Mouse (Mus musculus) small intestine, adult 2 months (tissue): Measurements from ENCODE around the gene Actl6b.

Source experiments
- CTCF ChIP-seq: fragments of 200-500 bp; IDR thresholded peaks from 2 replicates; pipeline ENCODE4 v1.5.1; 2012; ENCODE audit warnings: low read depth, mild to moderate bottlenecking, control low read depth, inconsistent platforms, low read length, moderate library complexity, mixed read lengths; ENCODE audit not compliant: insufficient replicate concordance, insufficient read length; ENCODE audit errors: extremely low read depth
- POLR2A ChIP-seq: fragments of 200-500 bp; IDR thresholded peaks from 2 replicates; pipeline ENCODE4 v1.6.1; 2012; ENCODE audit warnings: low read depth, mild to moderate bottlenecking, control low read depth, inconsistent platforms, low read length, moderate library complexity

GRCm38 (mm10) chr5:137570181-137570580 lies 16.9 kb downstream of the Actl6b start:
- no peak for TF ChIP-seq CTCF
- TF ChIP-seq POLR2A: no peak
